Mouse (Mus musculus): ENCODE data around the gene Trpc4ap.

DNA sequence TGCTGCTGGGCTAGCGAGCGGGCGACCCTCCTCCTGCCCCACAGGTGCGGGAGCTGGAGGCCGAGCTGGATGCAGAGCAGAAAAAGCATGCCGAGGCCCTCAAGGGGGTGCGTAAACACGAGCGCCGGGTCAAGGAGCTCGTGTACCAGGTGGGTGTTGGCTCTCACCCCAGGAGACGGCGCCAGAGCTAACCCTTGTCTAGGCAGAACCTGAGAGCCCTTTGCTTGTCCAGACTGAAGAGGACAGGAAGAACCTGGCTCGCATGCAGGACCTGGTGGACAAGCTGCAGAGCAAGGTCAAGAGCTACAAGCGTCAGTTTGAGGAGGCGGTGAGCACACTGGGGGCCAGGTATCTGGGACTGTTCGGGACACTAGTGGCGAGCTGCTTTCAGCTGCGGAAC is 59.1 kb downstream of the Trpc4ap start:
- TF ChIP-seq CTCF (IDR thresholded peaks at IDR 0.05; ENCODE audit: borderline replicate concordance, extremely low read depth, insufficient read depth, insufficient read length) (no peak), POLR2A (IDR thresholded peaks at IDR 0.05; ENCODE audit: borderline replicate concordance, extremely low read depth, insufficient read depth, insufficient read length, poor library complexity, severe bottlenecking) (no peak)

All from brain, embryonic 14.5 days (tissue).